Mouse (Mus musculus): ENCODE data around the gene Schip1. TPM values are rescaled to one million over a fixed set of nuclear protein-coding genes. Genes with fewer than 3 reads are reported as not detected.
A peak's percentile ranks its signal among the peaks of the same experiment; 100 is the strongest.

Gene Schip1
- 5.0 and 5.8 TPM in 2 replicates for polyA plus RNA-seq (2016; fragmentation: Nextera tagmentation; extraction: Ambion mirVana)

GRCm38 (mm10) chr3:68064731-68065130, at the start of gene Schip1:
Schip1 (plus strand) TSS chr3:68064802.
- Histone ChIP-seq H3K4me2 (no peak within 1 kb of the TSS), H3K27me3 (replicated peaks) (no peaks in the 10 kb centered on the region), H3K27ac (no peak within 1 kb of the TSS), H3K36me3 (no peaks in the 10 kb centered on the region), H3K9me3 (replicated peaks) (no peaks in the 10 kb centered on the region), H3K9ac (no peak within 1 kb of the TSS), H3K4me3 (no peak within 1 kb of the TSS), H3K4me1 (no peaks in the 10 kb centered on the region)
- ATAC-seq: no peak
- 29% methylated on average over 12 of the region's 12 CpGs for WGBS (ENCODE audit: insufficient replicate concordance)

DNA sequence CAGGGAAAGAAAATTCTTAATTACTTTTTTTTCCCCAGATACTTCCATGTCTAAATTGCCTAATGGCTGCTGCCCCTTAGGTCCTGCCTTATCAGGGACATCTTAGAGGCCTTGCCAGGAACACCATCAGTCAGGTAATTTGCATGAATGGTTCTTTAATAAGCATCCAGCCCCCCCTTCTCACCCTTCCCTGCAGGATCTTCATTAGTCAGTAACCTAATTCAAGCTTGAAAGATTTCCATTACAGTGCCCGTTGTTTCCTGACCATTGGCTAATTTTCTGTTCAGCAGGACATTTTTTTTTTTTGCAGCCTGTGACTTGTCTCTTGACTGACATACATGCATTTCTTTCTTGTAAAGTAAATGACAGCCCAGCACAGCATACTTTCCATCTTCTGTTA, 48.8 kb upstream of the Schip1 start:
- ATAC-seq: no peak
- WGBS (ENCODE audit: insufficient replicate concordance): 72% methylated on average over 1 of the region's 1 CpGs
- H3K9me3 ChIP-seq (replicated peaks): no peaks in the 10 kb centered on the region

DNA sequence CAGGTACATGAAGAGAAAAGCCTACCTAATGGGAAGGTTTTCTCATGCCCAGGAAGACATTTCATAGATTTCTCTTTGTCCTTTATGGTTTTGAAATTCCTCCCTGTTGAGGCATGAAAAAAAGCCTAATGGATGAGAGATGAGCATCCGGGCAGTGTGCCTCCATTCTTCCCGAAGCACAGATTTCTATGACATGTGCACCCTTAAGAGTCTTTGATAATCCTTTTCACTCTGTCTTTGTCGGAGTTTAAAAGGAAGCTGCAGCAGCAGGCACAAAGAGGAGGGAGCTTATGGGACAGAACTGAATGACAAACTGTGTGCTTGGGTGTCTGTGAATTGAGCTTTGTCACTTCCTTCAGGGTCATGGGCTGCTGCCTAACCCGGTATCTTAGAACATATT, 45.2 kb upstream of the Schip1 start:
- 53% methylated on average over 4 of the region's 4 CpGs for WGBS (ENCODE audit: insufficient replicate concordance)

More for the DNA sequence above, 48.8 kb upstream of the Schip1 start:
- no peaks in the 10 kb centered on the region for H3K36me3 ChIP-seq
- H3K4me1 ChIP-seq: no peaks in the 10 kb centered on the region
- H3K9ac ChIP-seq: no peak overlapping the region
- H3K4me2 ChIP-seq: no peak overlapping the region
- no peaks in the 10 kb centered on the region for H3K27me3 ChIP-seq (replicated peaks)
- H3K4me3 ChIP-seq: no peak overlapping the region
- H3K27ac ChIP-seq: no peak overlapping the region

GRCm38 (mm10) chr3:68036097-68036496, 28.5 kb upstream of the Schip1 start:
- 63% methylated on average over 3 of the region's 3 CpGs for WGBS (ENCODE audit: insufficient replicate concordance)
- H3K36me3 ChIP-seq: no peaks in the 10 kb centered on the region
- no peak for ATAC-seq
- H3K4me3 ChIP-seq: no peak overlapping the region
- no peaks in the 10 kb centered on the region for H3K27me3 ChIP-seq (replicated peaks)
- H3K4me2 ChIP-seq: no peak overlapping the region
- H3K9ac ChIP-seq: no peak overlapping the region
- no peak overlapping the region for H3K27ac ChIP-seq
- H3K4me1 ChIP-seq: no peaks in the 10 kb centered on the region
- H3K9me3 ChIP-seq (replicated peaks): no peaks in the 10 kb centered on the region

More for the DNA sequence above, 45.2 kb upstream of the Schip1 start:
- no peak overlapping the region for H3K4me2 ChIP-seq
- H3K27me3 ChIP-seq (replicated peaks): no peaks in the 10 kb centered on the region
- no peaks in the 10 kb centered on the region for H3K4me1 ChIP-seq
- ATAC-seq: no peak
- no peak overlapping the region for H3K27ac ChIP-seq
- H3K9me3 ChIP-seq (replicated peaks): no peaks in the 10 kb centered on the region
- H3K36me3 ChIP-seq: no peaks in the 10 kb centered on the region
- H3K4me3 ChIP-seq: no peak overlapping the region
- H3K9ac ChIP-seq: no peak overlapping the region

- no peak for ATAC-seq
- WGBS (ENCODE audit: insufficient replicate concordance): 67% methylated on average over 2 of the region's 2 CpGs
- H3K9me3 ChIP-seq (replicated peaks): no peaks in the 10 kb centered on the region
- H3K9ac ChIP-seq: no peak overlapping the region
- H3K27me3 ChIP-seq (replicated peaks): no peaks in the 10 kb centered on the region
- no peak overlapping the region for H3K27ac ChIP-seq
- H3K36me3 ChIP-seq: no peaks in the 10 kb centered on the region
- no peaks in the 10 kb centered on the region for H3K4me1 ChIP-seq
- H3K4me3 ChIP-seq: no peak overlapping the region
- H3K4me2 ChIP-seq: no peak overlapping the region
Measured at GRCm38 (mm10) chr3:68042951-68043350, 21.7 kb upstream of the Schip1 start.

- no peak for ATAC-seq
- Histone ChIP-seq H3K4me2 (no peak overlapping the region), H3K4me3 (no peak overlapping the region), H3K9me3 (replicated peaks) (no peaks in the 10 kb centered on the region), H3K27ac (no peak overlapping the region), H3K27me3 (replicated peaks) (no peaks in the 10 kb centered on the region), H3K4me1 (no peaks in the 10 kb centered on the region), H3K9ac (no peak overlapping the region), H3K36me3 (no peaks in the 10 kb centered on the region)
- 41% methylated on average over 9 of the region's 9 CpGs for WGBS (ENCODE audit: insufficient replicate concordance)
Measured at GRCm38 (mm10) chr3:68045475-68046416, 18.9 kb upstream of the Schip1 start.

GRCm38 (mm10) chr3:68053538-68053937, 11.1 kb upstream of the Schip1 start:
- no peak overlapping the region for H3K27ac ChIP-seq
- no peak overlapping the region for H3K9ac ChIP-seq
- 0 out of 2 replicates have a peak, but pooled peaks cover 4% of the 10 kb centered on the region for H3K27me3 ChIP-seq (replicated peaks)
- H3K4me3 ChIP-seq: no peak overlapping the region
- no peak for ATAC-seq
- WGBS (ENCODE audit: insufficient replicate concordance): 45% methylated on average over 2 of the region's 2 CpGs
- H3K36me3 ChIP-seq: no peaks in the 10 kb centered on the region
- no peaks in the 10 kb centered on the region for H3K4me1 ChIP-seq
- no peaks in the 10 kb centered on the region for H3K9me3 ChIP-seq (replicated peaks)
- no peak overlapping the region for H3K4me2 ChIP-seq

DNA sequence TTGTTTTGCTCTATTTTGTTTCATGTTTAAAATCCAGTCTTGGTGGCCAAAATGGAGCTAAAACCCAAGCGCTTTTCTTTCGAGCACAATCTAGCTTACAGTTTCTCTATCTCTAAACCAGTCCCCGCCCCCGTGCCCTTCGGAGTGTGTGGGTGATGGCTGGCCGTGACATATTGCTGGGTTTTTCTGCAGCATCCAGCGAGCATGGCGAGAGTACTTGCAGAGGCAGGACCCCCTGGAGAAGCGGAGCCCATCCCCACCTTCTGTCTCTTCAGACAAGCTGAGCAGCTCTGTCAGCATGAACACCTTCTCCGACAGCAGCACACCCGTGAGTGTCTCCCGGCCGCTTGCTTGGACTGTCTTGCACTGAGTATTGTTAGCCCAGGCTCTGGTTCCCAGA, 9.5 kb upstream of the Schip1 start:
- Histone ChIP-seq H3K4me3 (no peak overlapping the region), H3K27me3 (replicated peaks) (0 out of 2 replicates have a peak, but pooled peaks cover 4% of the 10 kb centered on the region), H3K9me3 (replicated peaks) (no peaks in the 10 kb centered on the region), H3K4me1 (no peaks in the 10 kb centered on the region), H3K27ac (no peak overlapping the region), H3K36me3 (no peaks in the 10 kb centered on the region), H3K9ac (no peak overlapping the region), H3K4me2 (no peak overlapping the region)
- WGBS (ENCODE audit: insufficient replicate concordance): 42% methylated on average over 13 of the region's 13 CpGs
- no peak for ATAC-seq

GRCm38 (mm10) chr3:68056373-68057275, 8.0 kb upstream of the Schip1 start:
- ATAC-seq: no peak
- WGBS (ENCODE audit: insufficient replicate concordance): 51% methylated on average over 23 of the region's 23 CpGs
- H3K9ac ChIP-seq: no peak overlapping the region
- no peaks in the 10 kb centered on the region for H3K9me3 ChIP-seq (replicated peaks)
- H3K27me3 ChIP-seq (replicated peaks): 0 out of 2 replicates have a peak, but pooled peaks cover 4% of the 10 kb centered on the region
- peak overlapping the region; percentile 45 for H3K4me3 ChIP-seq
- H3K27ac ChIP-seq: no peak overlapping the region
- no peaks in the 10 kb centered on the region for H3K4me1 ChIP-seq
- H3K36me3 ChIP-seq: no peaks in the 10 kb centered on the region
- H3K4me2 ChIP-seq: peak overlapping the region; percentile 48

GRCm38 (mm10) chr3:68059162-68059800, 5.3 kb upstream of the Schip1 start:
- no peak overlapping the region for H3K9ac ChIP-seq
- H3K4me2 ChIP-seq: no peak overlapping the region
- H3K4me1 ChIP-seq: no peaks in the 10 kb centered on the region
- no peak for ATAC-seq
- no peaks in the 10 kb centered on the region for H3K9me3 ChIP-seq (replicated peaks)
- no peak overlapping the region for H3K27ac ChIP-seq
- H3K4me3 ChIP-seq: no peak overlapping the region
- 0 out of 2 replicates have a peak, but pooled peaks cover 4% of the 10 kb centered on the region for H3K27me3 ChIP-seq (replicated peaks)
- WGBS (ENCODE audit: insufficient replicate concordance): 41% methylated on average over 2 of the region's 2 CpGs
- no peaks in the 10 kb centered on the region for H3K36me3 ChIP-seq

Measured in liver, embryonic 12.5 days (tissue).